ENCODE assay signal across 16 mouse cellular contexts in genomic region chr2:17413496-17414268, GRCm38 (mm10).
DNase-seq lines count a peak whose midpoint lies in the region; ATAC-seq lines count a peak whose summit lies in the region.
"Had no signal": no experiment of that assay in that cellular context is flagged by ENCODE, and none has a peak within 500 bp of the region (broad histone marks: within the 10 kb centered on the region; RNA-seq: fewer than 3 reads in every experiment).

No protein-coding gene starts in this region.

- H3K4me3 ChIP-seq in hindbrain, embryonic 11.5 days (ENCODE audit: low read depth, low read length): no peak overlapping the region
- no peak overlapping the region for H3K4me3 ChIP-seq in hindbrain, embryonic 12.5 days
- no peak overlapping the region for H3K4me3 ChIP-seq in hindbrain, embryonic 15.5 days
- H3K4me3 ChIP-seq: embryonic facial prominence, embryonic 12.5 days; forebrain, embryonic 13.5 days; left cerebral cortex, adult 2 months had no signal

- ATAC-seq in hindbrain, embryonic 11.5 days (ENCODE audit: low FRiP score): peak; percentile 25; the same call in 1 of the 2 replicates
- ATAC-seq in hindbrain, embryonic 12.5 days (ENCODE audit: low FRiP score): no peak
- peak; percentile 45 for ATAC-seq in hindbrain, embryonic 15.5 days (ENCODE audit: low FRiP score, low read depth)
- ATAC-seq: forebrain, embryonic 13.5 days had no signal

- H3K36me3 ChIP-seq in hindbrain, embryonic 11.5 days (ENCODE audit: control insufficient read depth, insufficient read depth, low read length): no peaks in the 10 kb centered on the region
- no peaks in the 10 kb centered on the region for H3K36me3 ChIP-seq in hindbrain, embryonic 12.5 days
- no peaks in the 10 kb centered on the region for H3K36me3 ChIP-seq in hindbrain, embryonic 15.5 days
- H3K36me3 ChIP-seq: embryonic facial prominence, embryonic 12.5 days had no signal

- H3K4me2 ChIP-seq in hindbrain, embryonic 11.5 days (replicated peaks; ENCODE audit: low read depth, low read length): no peak overlapping the region
- H3K4me2 ChIP-seq in hindbrain, embryonic 12.5 days (replicated peaks): no peak overlapping the region
- H3K4me2 ChIP-seq in hindbrain, embryonic 15.5 days: no peak overlapping the region
- H3K4me2 ChIP-seq: embryonic facial prominence, embryonic 12.5 days; forebrain, embryonic 13.5 days had no signal

- H3K9me3 ChIP-seq in hindbrain, embryonic 11.5 days (ENCODE audit: control insufficient read depth, low read length): no peaks in the 10 kb centered on the region
- no peaks in the 10 kb centered on the region for H3K9me3 ChIP-seq in hindbrain, embryonic 12.5 days (replicated peaks)
- no peaks in the 10 kb centered on the region for H3K9me3 ChIP-seq in hindbrain, embryonic 15.5 days
- H3K9me3 ChIP-seq: embryonic facial prominence, embryonic 12.5 days; forebrain, embryonic 13.5 days had no signal

- WGBS in hindbrain, embryonic 11.5 days: 77% methylated on average over 8 of the region's 8 CpGs
- 73% methylated on average over 8 of the region's 8 CpGs for WGBS in hindbrain, embryonic 12.5 days
- 71% methylated on average over 8 of the region's 8 CpGs for WGBS in hindbrain, embryonic 15.5 days

- no peaks in the 10 kb centered on the region for H3K27me3 ChIP-seq in hindbrain, embryonic 11.5 days (ENCODE audit: control insufficient read depth, insufficient read depth, low read length)
- H3K27me3 ChIP-seq in hindbrain, embryonic 12.5 days: no peaks in the 10 kb centered on the region
- no peaks in the 10 kb centered on the region for H3K27me3 ChIP-seq in hindbrain, embryonic 15.5 days
- H3K27me3 ChIP-seq: embryonic facial prominence, embryonic 12.5 days; forebrain, embryonic 13.5 days had no signal

- DNase-seq in hindbrain, embryonic 11.5 days (ENCODE audit: low spot score): no peak
- peak; percentile 12 to 17 for DNase-seq in cerebellum, adult 18-20 months
- peak; percentile 53 for DNase-seq in telencephalon, adult 2 months (ENCODE audit: low read depth, low spot score)
- no peak for DNase-seq in embryo, embryonic 10.5 days (ENCODE audit: low spot score)
- no peak for DNase-seq in urinary bladder, adult 18-20 months (ENCODE audit: low spot score in 2 of 2)
- DNase-seq in spleen, adult 12 weeks (ENCODE audit: low spot score): no peak
- DNase-seq: B cell, adult 2 months; kidney, adult 2 months; lung, postnatal 4 days had no signal

- no peak overlapping the region for H3K9ac ChIP-seq in hindbrain, embryonic 11.5 days (ENCODE audit: low read depth, low read length)
- H3K9ac ChIP-seq in hindbrain, embryonic 12.5 days: no peak overlapping the region
- no peak overlapping the region for H3K9ac ChIP-seq in hindbrain, embryonic 15.5 days
- H3K9ac ChIP-seq: embryonic facial prominence, embryonic 12.5 days; forebrain, embryonic 13.5 days; liver, embryonic 14.5 days had no signal

- no peak overlapping the region for H3K27ac ChIP-seq in hindbrain, embryonic 11.5 days (ENCODE audit: low read depth, low read length)
- H3K27ac ChIP-seq in hindbrain, embryonic 12.5 days: no peak overlapping the region
- no peak overlapping the region for H3K27ac ChIP-seq in hindbrain, embryonic 15.5 days (replicated peaks)
- H3K27ac ChIP-seq: embryonic facial prominence, embryonic 12.5 days; forebrain, embryonic 13.5 days; left cerebral cortex, adult 2 months; liver, embryonic 14.5 days; stomach, postnatal 0 days had no signal

- no peaks in the 10 kb centered on the region for H3K4me1 ChIP-seq in hindbrain, embryonic 11.5 days (replicated peaks; ENCODE audit: control insufficient read depth, insufficient read depth, low read length)
- H3K4me1 ChIP-seq in hindbrain, embryonic 12.5 days: no peaks in the 10 kb centered on the region
- no peaks in the 10 kb centered on the region for H3K4me1 ChIP-seq in hindbrain, embryonic 15.5 days (replicated peaks)
- H3K4me1 ChIP-seq: embryonic facial prominence, embryonic 12.5 days; forebrain, embryonic 13.5 days had no signal

Comparison
In these comparisons a context has a peak if more than half of its experiments do, and no peak if none do; other contexts are left out.
1. DNase-seq: peak in cerebellum, adult 18-20 months (2 of 2) and telencephalon, adult 2 months (single experiment); none in hindbrain, embryonic 11.5 days (single experiment), embryo, embryonic 10.5 days (single experiment), urinary bladder, adult 18-20 months (0 of 2) and spleen, adult 12 weeks (single experiment).